Mouse (Mus musculus): Measurements from ENCODE around the gene Sept8.
A peak's percentile ranks its signal among the peaks of the same experiment; 100 is the strongest.

Gene Sept8

GRCm38 (mm10) chr11:53583151-53583550, 64.1 kb downstream of the Sept8 start:
- no peak for DNase-seq (ENCODE audit: low read depth)

- DNase-seq (ENCODE audit: low read depth): no peak
Observed at GRCm38 (mm10) chr11:53584849-53585248, 65.8 kb downstream of the Sept8 start.

- DNase-seq (ENCODE audit: low read depth): no peak
Observed at GRCm38 (mm10) chr11:53585510-53585909, 66.5 kb downstream of the Sept8 start.

GRCm38 (mm10) chr11:53588279-53588678, 69.2 kb downstream of the Sept8 start:
- no peak for DNase-seq (ENCODE audit: low read depth)

GRCm38 (mm10) chr11:53590368-53590768, 71.3 kb downstream of the Sept8 start:
- DNase-seq (ENCODE audit: low read depth): peak; percentile 82

GRCm38 (mm10) chr11:53591116-53591515, 72.1 kb downstream of the Sept8 start:
- no peak for DNase-seq (ENCODE audit: low read depth)

Data from c-Kit-positive CD71-positive TER-119-negative erythroid progenitor cells, embryonic 14.5 days (primary cell).